Mouse (Mus musculus) liver, embryonic 12.5 days (tissue): Measurements from ENCODE around the gene Arhgap27. TPM values are rescaled to one million over a fixed set of nuclear protein-coding genes. Genes with fewer than 3 reads are reported as not detected.
"Not testable (repeated sequence)": the region's sequence is repeated elsewhere in the genome, so short reads cannot be mapped to it uniquely, and the experiment has no call there.

Experiments used
- ATAC-seq: fragments of 200-750 bp; cut with Nextera tagmentation; 2 replicates; pipeline ENCODE4 v1.8.0; 2017; ENCODE audit warnings: moderate number of reproducible peaks, mild to moderate bottlenecking, moderate library complexity
- H3K27ac ChIP-seq: fragments of 300-500 bp; sonication (generic); 2 replicates; pipeline ENCODE4 v1.5.1; 2016; ENCODE audit warnings: mild to moderate bottlenecking
- H3K27me3 ChIP-seq: fragments of 300-500 bp; sonication (generic); replicated peaks from 2 replicates; pipeline ENCODE4 v1.6.1; 2016; ENCODE audit warnings: mild to moderate bottlenecking, moderate library complexity
- H3K36me3 ChIP-seq: fragments of 300-500 bp; sonication (generic); 2 replicates; pipeline ENCODE4 v1.6.1; 2016; ENCODE audit warnings: mild to moderate bottlenecking, moderate library complexity
- H3K4me1 ChIP-seq: fragments of 300-500 bp; sonication (generic); 2 replicates; pipeline ENCODE4 v1.6.1; 2016
- H3K4me2 ChIP-seq: fragments of 300-500 bp; sonication (generic); 2 replicates; pipeline ENCODE4 v1.6.1; 2016; ENCODE audit warnings: mild to moderate bottlenecking, moderate library complexity
- H3K4me3 ChIP-seq: fragments of 300-500 bp; sonication (generic); 2 replicates; pipeline ENCODE4 v1.5.1; 2016; ENCODE audit warnings: mild to moderate bottlenecking, moderate library complexity
- H3K9ac ChIP-seq: fragments of 300-500 bp; sonication (generic); 2 replicates; pipeline ENCODE4 v1.6.1; 2016; ENCODE audit warnings: mild to moderate bottlenecking, moderate library complexity
- H3K9me3 ChIP-seq: fragments of 300-500 bp; sonication (generic); replicated peaks from 2 replicates; pipeline ENCODE4 v1.6.1; 2016; ENCODE audit warnings: mild to moderate bottlenecking, moderate library complexity
- WGBS: fragments of 180-500 bp; shearing (Covaris S2); methylation state at CpG from one replicate; pipeline ENCODE4 v1.1.7; 2016; ENCODE audit not compliant: insufficient replicate concordance; 5-methylcytosine and 5-hydroxymethylcytosine counted together
- polyA plus RNA-seq: library from polyadenylated mRNA; unstranded; fragments of >200 nt; fragmentation: Nextera tagmentation; extraction: Ambion mirVana; gene quantifications from 2 replicates; pipeline ENCODE4 v1.2.1, GENCODE M21; 2016

The Arhgap27 gene
- polyA plus RNA-seq, 1 experiment from 2014 or later: 4.0 TPM

DNA sequence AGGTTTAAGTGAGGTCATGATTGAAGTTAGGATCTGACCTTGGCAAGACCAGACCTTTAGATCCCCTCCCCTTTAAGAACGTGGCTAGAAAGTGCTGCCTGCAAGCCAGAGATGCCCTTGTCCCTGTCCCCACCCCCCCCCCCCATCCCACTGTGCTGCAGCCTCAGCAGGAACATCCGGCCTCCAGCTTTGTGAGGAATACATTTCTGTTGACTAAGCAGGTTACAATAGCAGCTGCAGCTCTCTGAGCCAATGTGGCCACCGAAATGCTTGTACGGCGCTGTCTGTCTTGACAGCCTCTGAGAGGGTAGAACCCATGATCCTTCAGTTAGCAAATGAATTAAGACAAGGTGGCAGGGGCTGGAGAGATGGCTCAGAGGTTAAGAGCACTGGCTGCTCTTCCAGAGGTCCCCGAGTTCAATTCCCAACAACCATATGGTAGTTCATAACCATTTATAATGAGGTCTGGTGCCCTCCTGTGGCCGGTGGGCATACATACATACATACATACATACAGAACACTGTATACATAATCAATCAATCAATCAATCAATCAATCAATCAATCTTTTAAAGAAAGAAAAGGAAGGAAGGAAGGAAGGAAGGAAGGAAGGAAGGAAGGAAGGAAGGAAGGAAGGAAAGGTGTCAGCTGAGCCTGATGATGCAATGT lies 32.7 kb downstream of the Arhgap27 start:
- H3K9ac ChIP-seq: no peak overlapping the region
- no peak overlapping the region for H3K27ac ChIP-seq
- H3K4me1 ChIP-seq: peaks cover 12% of the 10 kb centered on the region; the same call in 1 of the 2 replicates
- WGBS: 60% methylated on average over 7 of the region's 7 CpGs
- ATAC-seq: no peak
- H3K4me3 ChIP-seq: no peak overlapping the region
- no peaks in the 10 kb centered on the region for H3K36me3 ChIP-seq
- peaks cover 23% of the 10 kb centered on the region for H3K27me3 ChIP-seq
- no peaks in the 10 kb centered on the region for H3K9me3 ChIP-seq
- H3K4me2 ChIP-seq: no peak overlapping the region

- WGBS: 18% methylated on average over 5 of the region's 5 CpGs
- Histone ChIP-seq H3K27ac (no peak overlapping the region), H3K4me1 (no peaks in the 10 kb centered on the region), H3K4me3 (no peak overlapping the region), H3K9ac (no peak overlapping the region), H3K36me3 (no peaks in the 10 kb centered on the region), H3K9me3 (no peaks in the 10 kb centered on the region), H3K4me2 (no peak overlapping the region), H3K27me3 (peaks cover 15% of the 10 kb centered on the region)
- ATAC-seq: no peak
Measured at GRCm38 (mm10) chr11:103326950-103327349, 36.5 kb downstream of the Arhgap27 start.

GRCm38 (mm10) chr11:103325172-103325571 lies 38.3 kb downstream of the Arhgap27 start:
- Histone ChIP-seq H3K9ac (no peak overlapping the region), H3K4me2 (no peak overlapping the region), H3K27me3 (peaks cover 15% of the 10 kb centered on the region), H3K9me3 (no peaks in the 10 kb centered on the region), H3K4me1 (no peaks in the 10 kb centered on the region), H3K4me3 (no peak overlapping the region), H3K27ac (no peak overlapping the region), H3K36me3 (no peaks in the 10 kb centered on the region)
- ATAC-seq: no peak
- 11% methylated on average over 8 of the region's 8 CpGs for WGBS

- Histone ChIP-seq H3K4me1 (no peaks in the 10 kb centered on the region), H3K27me3 (peaks cover 15% of the 10 kb centered on the region), H3K4me2 (no peak overlapping the region), H3K9ac (no peak overlapping the region), H3K27ac (no peak overlapping the region), H3K4me3 (no peak overlapping the region), H3K9me3 (no peaks in the 10 kb centered on the region), H3K36me3 (no peaks in the 10 kb centered on the region)
- 52% methylated on average over 13 of the region's 13 CpGs for WGBS
- no peak for ATAC-seq
Measured at GRCm38 (mm10) chr11:103324723-103325122, 38.8 kb downstream of the Arhgap27 start.

GRCm38 (mm10) chr11:103322832-103323231 lies 40.7 kb downstream of the Arhgap27 start:
- H3K9me3 ChIP-seq, H3K36me3 ChIP-seq, ATAC-seq, H3K4me2 ChIP-seq, H3K4me1 ChIP-seq, H3K27ac ChIP-seq, H3K4me3 ChIP-seq, H3K9ac ChIP-seq: not testable (repeated sequence)
- peaks cover 16% of the 10 kb centered on the region for H3K27me3 ChIP-seq
- WGBS: 21% methylated on average over 4 of the region's 4 CpGs

- 52% methylated on average over 4 of the region's 4 CpGs for WGBS
Measured at GRCm38 (mm10) chr11:103320646-103321045, 42.8 kb downstream of the Arhgap27 start.

DNA sequence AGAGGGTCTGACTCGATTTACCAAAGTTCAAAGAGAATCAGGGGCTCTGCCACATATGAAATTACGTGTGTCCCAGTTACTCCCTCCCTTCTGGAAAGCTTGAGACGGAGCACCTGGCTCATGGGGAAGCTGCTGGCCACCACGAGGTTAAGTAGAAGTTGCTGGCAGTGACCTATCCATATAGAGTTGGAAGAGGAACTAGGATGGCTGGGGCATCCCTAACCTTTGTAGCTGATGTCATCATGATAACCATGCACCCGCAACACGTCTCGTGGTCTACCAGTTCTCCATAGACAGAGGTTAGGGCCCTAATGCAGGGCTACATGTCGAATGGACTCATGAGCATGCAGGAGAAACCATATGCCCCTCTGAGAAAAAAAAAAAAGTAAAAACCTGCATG lies 43.3 kb downstream of the Arhgap27 start:
- Histone ChIP-seq H3K27ac (no peak overlapping the region), H3K36me3 (no peaks in the 10 kb centered on the region), H3K4me1 (no peaks in the 10 kb centered on the region), H3K9ac (no peak overlapping the region), H3K9me3 (no peaks in the 10 kb centered on the region), H3K27me3 (peaks cover 24% of the 10 kb centered on the region), H3K4me3 (no peak overlapping the region), H3K4me2 (no peak overlapping the region)
- 38% methylated on average over 8 of the region's 8 CpGs for WGBS
- ATAC-seq: no peak

More at GRCm38 (mm10) chr11:103320646-103321045, 42.8 kb downstream of the Arhgap27 start:
- no peaks in the 10 kb centered on the region for H3K36me3 ChIP-seq
- no peak overlapping the region for H3K4me2 ChIP-seq
- H3K27me3 ChIP-seq: peaks cover 24% of the 10 kb centered on the region
- ATAC-seq: no peak
- H3K4me3 ChIP-seq: no peak overlapping the region
- H3K4me1 ChIP-seq: no peaks in the 10 kb centered on the region
- H3K9me3 ChIP-seq: no peaks in the 10 kb centered on the region
- no peak overlapping the region for H3K9ac ChIP-seq
- no peak overlapping the region for H3K27ac ChIP-seq

DNA sequence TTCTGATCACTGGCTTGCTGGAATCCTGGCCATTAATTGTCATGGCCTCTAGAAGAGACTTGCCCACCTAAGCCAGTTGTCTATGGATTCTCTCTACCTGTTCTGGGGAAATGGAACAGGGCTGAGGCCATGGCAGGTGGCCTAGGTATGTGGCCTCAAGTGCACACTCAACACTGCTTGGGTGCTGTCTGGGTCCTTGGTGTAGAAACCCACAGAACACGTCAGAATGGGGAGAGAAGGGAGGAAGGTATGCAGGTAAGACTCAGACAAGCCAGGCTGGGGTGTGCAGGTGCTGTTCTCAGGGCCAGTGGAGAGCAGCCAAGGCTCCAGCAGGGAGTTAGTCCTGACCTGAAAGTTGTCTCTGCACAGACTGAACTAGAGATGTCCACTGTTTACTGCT lies 45.5 kb downstream of the Arhgap27 start:
- H3K27me3 ChIP-seq: peaks cover 16% of the 10 kb centered on the region
- no peak for ATAC-seq
- H3K9ac ChIP-seq: no peak overlapping the region
- H3K4me2 ChIP-seq: no peak overlapping the region
- H3K36me3 ChIP-seq: no peaks in the 10 kb centered on the region
- H3K4me1 ChIP-seq: no peaks in the 10 kb centered on the region
- H3K9me3 ChIP-seq: no peaks in the 10 kb centered on the region
- 25% methylated on average over 1 of the region's 1 CpGs for WGBS
- no peak overlapping the region for H3K4me3 ChIP-seq
- no peak overlapping the region for H3K27ac ChIP-seq

GRCm38 (mm10) chr11:103315379-103315778 lies 48.1 kb downstream of the Arhgap27 start:
- Histone ChIP-seq H3K4me3 (no peak overlapping the region), H3K36me3 (no peaks in the 10 kb centered on the region), H3K27ac (no peak overlapping the region), H3K9ac (no peak overlapping the region), H3K9me3 (no peaks in the 10 kb centered on the region), H3K4me2 (no peak overlapping the region), H3K4me1 (no peaks in the 10 kb centered on the region), H3K27me3 (peaks cover 33% of the 10 kb centered on the region)
- no peak for ATAC-seq
- WGBS: 33% methylated on average over 5 of the region's 5 CpGs

DNA sequence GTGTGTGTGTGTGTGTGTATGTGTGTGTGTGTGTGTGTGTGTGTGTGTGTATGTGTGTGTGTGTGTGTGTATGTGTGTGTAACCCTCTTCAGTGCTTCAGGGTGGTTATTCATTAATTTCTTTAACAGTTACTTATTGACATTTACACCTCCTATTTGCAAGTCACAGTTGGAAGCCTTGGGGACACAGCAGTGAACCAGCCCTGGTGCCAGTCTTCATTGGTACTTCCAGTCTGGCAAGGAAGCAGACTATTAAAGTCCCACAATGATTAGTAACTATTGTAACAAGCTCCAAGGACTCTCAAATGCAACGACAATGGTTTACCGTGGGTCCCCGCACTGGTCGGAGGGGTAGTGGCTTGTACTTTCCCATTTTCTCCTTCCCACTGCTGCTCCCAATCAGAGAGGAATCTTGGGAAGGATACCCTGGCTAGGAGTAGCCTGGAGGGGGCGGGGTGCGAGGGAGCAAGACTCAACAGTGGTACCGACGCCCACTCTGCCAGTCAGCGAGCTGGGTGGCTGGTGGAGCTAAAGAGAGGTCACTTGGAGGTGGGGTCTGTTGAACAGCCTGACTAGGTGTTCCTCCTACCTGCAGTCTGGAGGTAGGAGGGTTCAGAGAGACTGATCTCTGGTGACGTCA lies 48.6 kb downstream of the Arhgap27 start:
- Histone ChIP-seq H3K36me3 (no peaks in the 10 kb centered on the region), H3K4me1 (no peaks in the 10 kb centered on the region), H3K4me2 (no peak overlapping the region), H3K4me3 (no peak overlapping the region), H3K27ac (no peak overlapping the region), H3K9ac (no peak overlapping the region), H3K27me3 (peaks cover 33% of the 10 kb centered on the region), H3K9me3 (no peaks in the 10 kb centered on the region)
- WGBS: 59% methylated on average over 10 of the region's 10 CpGs
- ATAC-seq: no peak

GRCm38 (mm10) chr11:103313542-103313941 lies 50.0 kb downstream of the Arhgap27 start:
- 65% methylated on average over 6 of the region's 6 CpGs for WGBS
- no peaks in the 10 kb centered on the region for H3K36me3 ChIP-seq
- peaks cover 33% of the 10 kb centered on the region for H3K27me3 ChIP-seq
- H3K4me1 ChIP-seq: no peaks in the 10 kb centered on the region
- H3K4me2 ChIP-seq: no peak overlapping the region
- H3K9me3 ChIP-seq: no peaks in the 10 kb centered on the region
- no peak for ATAC-seq
- H3K9ac ChIP-seq: no peak overlapping the region
- no peak overlapping the region for H3K4me3 ChIP-seq
- H3K27ac ChIP-seq: no peak overlapping the region

DNA sequence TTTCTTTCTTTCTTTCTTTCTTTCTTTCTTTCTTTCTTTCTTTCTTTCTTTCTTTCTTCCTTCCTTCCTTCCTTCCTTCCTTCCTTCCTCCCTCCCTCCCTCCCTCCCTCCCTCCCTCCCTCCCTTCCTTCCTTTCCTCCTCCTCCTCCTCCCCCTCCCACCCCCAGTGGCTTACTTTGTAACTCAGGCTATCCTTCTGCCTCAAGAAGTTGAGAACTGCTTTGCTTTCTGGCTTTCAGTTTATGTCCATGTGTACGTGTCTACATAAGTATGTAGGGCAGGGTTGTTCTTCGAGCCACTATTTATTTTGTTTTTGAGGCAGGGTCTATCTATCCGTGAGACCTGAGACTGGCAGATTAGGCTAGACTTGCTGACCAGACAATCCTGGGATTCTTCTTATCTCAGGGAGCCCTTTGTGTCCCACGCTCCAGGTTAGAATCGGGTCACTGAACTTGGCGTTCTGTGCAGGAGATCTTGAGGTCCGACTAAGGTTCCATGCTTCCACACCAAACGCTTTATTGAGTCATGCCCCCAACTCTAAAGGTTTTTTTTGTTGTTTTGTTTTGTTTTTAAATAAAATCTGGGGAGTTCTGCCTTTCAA lies 50.7 kb downstream of the Arhgap27 start:
- no peak for ATAC-seq
- Histone ChIP-seq H3K27me3 (peaks cover 29% of the 10 kb centered on the region), H3K9me3 (no peaks in the 10 kb centered on the region), H3K36me3 (no peaks in the 10 kb centered on the region), H3K4me1 (no peaks in the 10 kb centered on the region; the same call in 1 of the 2 replicates), H3K4me2 (no peak overlapping the region), H3K27ac (no peak overlapping the region), H3K9ac (no peak overlapping the region), H3K4me3 (no peak overlapping the region)
- WGBS: 54% methylated on average over 8 of the region's 8 CpGs
